Mouse (Mus musculus): ENCODE measurements at regions not wholly inside any gene's neighbourhood (a gene's known extent, or its start where the extent isn't known, plus 50 kb on each side); places are given as distances from the start of the nearest gene placed in this dataset.

- DNase-seq: no peak
Observed at GRCm38 (mm10) chr13:44145441-44145840, 360.9 kb downstream of the Cd83 start.

- DNase-seq: no peak
Observed at GRCm38 (mm10) chr13:44147841-44148240, 363.3 kb downstream of the Cd83 start.

GRCm38 (mm10) chr13:44149499-44149898, 364.9 kb downstream of the Cd83 start:
- DNase-seq: no peak

- DNase-seq: no peak
Observed at GRCm38 (mm10) chr13:44151526-44151925, 367.0 kb downstream of the Cd83 start.

GRCm38 (mm10) chr13:44152806-44153613, 368.4 kb downstream of the Cd83 start:
- no peak for DNase-seq

- DNase-seq: no peak
Observed at GRCm38 (mm10) chr13:44153784-44154183, 369.2 kb downstream of the Cd83 start.

- DNase-seq: no peak
Observed at GRCm38 (mm10) chr13:44155956-44156355, 371.4 kb downstream of the Cd83 start.

GRCm38 (mm10) chr13:44156546-44156945, 372.0 kb downstream of the Cd83 start:
- DNase-seq: no peak

- no peak for DNase-seq
Observed at GRCm38 (mm10) chr13:44157236-44157635, 372.7 kb downstream of the Cd83 start.

- no peak for DNase-seq
Observed at GRCm38 (mm10) chr13:44158364-44158763, 373.8 kb downstream of the Cd83 start.

GRCm38 (mm10) chr13:44159346-44159745, 374.8 kb downstream of the Cd83 start:
- no peak for DNase-seq

GRCm38 (mm10) chr13:44164746-44165145, 380.2 kb downstream of the Cd83 start:
- no peak for DNase-seq

- no peak for DNase-seq
Observed at GRCm38 (mm10) chr13:44167186-44167585, 382.6 kb downstream of the Cd83 start.

GRCm38 (mm10) chr13:44168186-44168585, 383.6 kb downstream of the Cd83 start:
- no peak for DNase-seq

GRCm38 (mm10) chr13:44171639-44172038, 387.1 kb downstream of the Cd83 start:
- DNase-seq: no peak

GRCm38 (mm10) chr13:44172701-44173100, 388.1 kb downstream of the Cd83 start:
- DNase-seq: no peak

- DNase-seq: no peak
Observed at GRCm38 (mm10) chr13:44174236-44174635, 389.7 kb downstream of the Cd83 start.

GRCm38 (mm10) chr13:44175300-44176036, 390.9 kb downstream of the Cd83 start:
- no peak for DNase-seq

GRCm38 (mm10) chr13:44176121-44176520, 391.5 kb downstream of the Cd83 start:
- no peak for DNase-seq

GRCm38 (mm10) chr13:44178006-44178405, 393.4 kb downstream of the Cd83 start:
- DNase-seq: no peak

GRCm38 (mm10) chr13:44180384-44180783, 395.8 kb downstream of the Cd83 start:
- DNase-seq: no peak

GRCm38 (mm10) chr13:44182544-44183191, 398.1 kb downstream of the Cd83 start:
- DNase-seq: no peak

- DNase-seq: peak in 1 of 2 experiments; percentile 4
Observed at GRCm38 (mm10) chr13:44195365-44195764, 410.8 kb downstream of the Cd83 start.

- DNase-seq: no peak
Observed at GRCm38 (mm10) chr13:44206042-44206441, 421.5 kb downstream of the Cd83 start.

Measured in lung, adult 18-20 months (tissue).